Mouse (Mus musculus): ENCODE measurements at regions not wholly inside any gene's neighbourhood (a gene's known extent, or its start where the extent isn't known, plus 50 kb on each side); places are given as distances from the start of the nearest gene placed in this dataset.
"Not testable (repeated sequence)": the region's sequence is repeated elsewhere in the genome, so short reads cannot be mapped to it uniquely, and the experiment has no call there.

DNA sequence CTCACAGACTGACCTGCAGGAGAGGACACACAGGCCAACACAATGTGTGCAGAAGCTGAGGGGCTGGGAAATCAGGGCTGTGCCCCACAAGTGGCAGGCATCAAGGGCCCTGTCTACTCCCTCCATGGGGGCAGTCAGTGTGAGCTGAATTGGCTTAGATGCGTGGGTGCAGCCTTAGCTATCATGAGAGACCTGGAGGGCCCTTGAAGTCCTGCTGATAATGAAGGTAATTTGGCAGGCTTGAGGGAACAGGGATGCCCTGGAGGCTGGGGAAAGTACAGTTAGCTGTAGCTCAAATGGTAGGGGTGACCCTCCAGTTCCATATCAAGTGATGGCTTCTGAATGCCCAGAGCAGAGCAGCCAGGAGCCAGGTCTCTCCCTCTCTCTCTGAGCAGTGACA, 53.9 kb upstream of the Xiap start:
- TF ChIP-seq CTCF, EP300 (IDR thresholded peaks at IDR 0.05): not testable (repeated sequence)
